Comparison of ENCODE assay signal across 22 mouse cellular contexts in the genomic region with DNA sequence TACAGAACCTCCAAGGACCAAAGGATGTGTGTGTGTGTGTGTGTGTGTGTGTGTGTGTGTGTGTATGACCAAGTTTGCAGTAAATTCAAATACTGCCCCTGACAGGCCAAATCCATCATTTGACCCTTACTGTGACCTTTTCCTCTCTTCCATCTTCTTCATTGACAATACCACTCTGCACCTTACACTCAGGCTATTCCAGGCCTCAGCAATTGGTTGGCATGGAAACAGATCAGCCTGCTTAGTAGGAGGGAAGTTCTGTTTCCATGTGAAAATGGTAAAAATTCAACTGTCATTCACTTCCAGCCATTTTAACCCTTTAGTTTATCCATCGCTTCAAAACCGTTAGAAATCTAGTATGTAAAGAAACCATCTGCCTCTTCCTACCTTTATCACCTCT.
DNase-seq lines count a peak whose midpoint lies in the region; ATAC-seq and TF ChIP-seq lines count a peak whose summit lies in the region.
"Had no signal": no experiment of that assay in that cellular context is flagged by ENCODE, and none has a peak within 500 bp of the region (broad histone marks: within the 10 kb centered on the region; RNA-seq: fewer than 3 reads in every experiment).

No protein-coding gene starts in this region.

- no peak overlapping the region for H3K4me2 ChIP-seq in forebrain, embryonic 12.5 days
- H3K4me2 ChIP-seq in forebrain, embryonic 15.5 days (replicated peaks): no peak overlapping the region
- H3K4me2 ChIP-seq in hindbrain, postnatal 0 days (ENCODE audit: low read depth, low read length): no peak overlapping the region
- H3K4me2 ChIP-seq in hindbrain, embryonic 13.5 days: no peak overlapping the region
- no peak overlapping the region for H3K4me2 ChIP-seq in midbrain, embryonic 16.5 days (ENCODE audit: low read length)
- no peak overlapping the region for H3K4me2 ChIP-seq in neural tube, embryonic 15.5 days
- H3K4me2 ChIP-seq: embryonic facial prominence, embryonic 13.5 days; midbrain, embryonic 12.5 days had no signal

- H3K36me3 ChIP-seq in forebrain, embryonic 12.5 days (replicated peaks): no peaks in the 10 kb centered on the region
- H3K36me3 ChIP-seq in forebrain, embryonic 15.5 days: no peaks in the 10 kb centered on the region
- no peaks in the 10 kb centered on the region for H3K36me3 ChIP-seq in hindbrain, postnatal 0 days (ENCODE audit: insufficient read depth, low read length)
- no peaks in the 10 kb centered on the region for H3K36me3 ChIP-seq in hindbrain, embryonic 13.5 days
- no peaks in the 10 kb centered on the region for H3K36me3 ChIP-seq in midbrain, embryonic 16.5 days (ENCODE audit: control insufficient read depth, insufficient read depth, low read length)
- no peaks in the 10 kb centered on the region for H3K36me3 ChIP-seq in neural tube, embryonic 15.5 days
- H3K36me3 ChIP-seq: embryonic facial prominence, embryonic 13.5 days; midbrain, embryonic 12.5 days had no signal

- TF ChIP-seq POLR2A in brain, embryonic 14.5 days (IDR thresholded peaks at IDR 0.05; ENCODE audit: borderline replicate concordance, extremely low read depth, insufficient read depth, insufficient read length, poor library complexity, severe bottlenecking): no peak

- no peak overlapping the region for H3K27ac ChIP-seq in forebrain, embryonic 12.5 days
- no peak overlapping the region for H3K27ac ChIP-seq in forebrain, embryonic 15.5 days (replicated peaks)
- H3K27ac ChIP-seq in hindbrain, postnatal 0 days: no peak overlapping the region
- H3K27ac ChIP-seq in hindbrain, embryonic 13.5 days: no peak overlapping the region
- H3K27ac ChIP-seq in midbrain, embryonic 16.5 days (ENCODE audit: low read length): no peak overlapping the region
- no peak overlapping the region for H3K27ac ChIP-seq in neural tube, embryonic 15.5 days (replicated peaks)
- H3K27ac ChIP-seq: embryonic facial prominence, embryonic 13.5 days; gastrocnemius, adult 2 months; kidney, postnatal 0 days; macrophage; midbrain, embryonic 12.5 days; stomach, postnatal 0 days had no signal

- H3K9ac ChIP-seq in forebrain, embryonic 12.5 days: no peak overlapping the region
- H3K9ac ChIP-seq in forebrain, embryonic 15.5 days (replicated peaks): no peak overlapping the region
- no peak overlapping the region for H3K9ac ChIP-seq in hindbrain, postnatal 0 days (replicated peaks; ENCODE audit: low read length)
- no peak overlapping the region for H3K9ac ChIP-seq in hindbrain, embryonic 13.5 days
- H3K9ac ChIP-seq in midbrain, embryonic 16.5 days (ENCODE audit: low read depth, low read length): no peak overlapping the region
- no peak overlapping the region for H3K9ac ChIP-seq in neural tube, embryonic 15.5 days (replicated peaks)
- H3K9ac ChIP-seq: embryonic facial prominence, embryonic 13.5 days; midbrain, embryonic 12.5 days had no signal

- H3K9me3 ChIP-seq in forebrain, embryonic 12.5 days: no peaks in the 10 kb centered on the region
- no peaks in the 10 kb centered on the region for H3K9me3 ChIP-seq in forebrain, embryonic 15.5 days
- no peaks in the 10 kb centered on the region for H3K9me3 ChIP-seq in hindbrain, postnatal 0 days (ENCODE audit: low read length)
- no peaks in the 10 kb centered on the region for H3K9me3 ChIP-seq in hindbrain, embryonic 13.5 days
- no peaks in the 10 kb centered on the region for H3K9me3 ChIP-seq in midbrain, embryonic 16.5 days (replicated peaks; ENCODE audit: control insufficient read depth, low read length, poor library complexity, severe bottlenecking)
- no peaks in the 10 kb centered on the region for H3K9me3 ChIP-seq in neural tube, embryonic 15.5 days (replicated peaks)
- H3K9me3 ChIP-seq: embryonic facial prominence, embryonic 13.5 days; midbrain, embryonic 12.5 days had no signal

- no peak overlapping the region for H3K4me3 ChIP-seq in forebrain, embryonic 12.5 days (replicated peaks)
- no peak overlapping the region for H3K4me3 ChIP-seq in forebrain, embryonic 15.5 days
- no peak overlapping the region for H3K4me3 ChIP-seq in hindbrain, postnatal 0 days (ENCODE audit: low read length)
- no peak overlapping the region for H3K4me3 ChIP-seq in hindbrain, embryonic 13.5 days
- no peak overlapping the region for H3K4me3 ChIP-seq in midbrain, embryonic 16.5 days (ENCODE audit: low read depth, low read length)
- H3K4me3 ChIP-seq in neural tube, embryonic 15.5 days (replicated peaks): no peak overlapping the region
- H3K4me3 ChIP-seq: embryonic facial prominence, embryonic 13.5 days; erythroblast, embryonic 14.5 days; gastrocnemius, adult 2 months; midbrain, embryonic 12.5 days had no signal

- no peaks in the 10 kb centered on the region for H3K27me3 ChIP-seq in forebrain, embryonic 12.5 days
- no peaks in the 10 kb centered on the region for H3K27me3 ChIP-seq in forebrain, embryonic 15.5 days
- no peaks in the 10 kb centered on the region for H3K27me3 ChIP-seq in hindbrain, postnatal 0 days (ENCODE audit: insufficient read depth, low read length)
- H3K27me3 ChIP-seq in hindbrain, embryonic 13.5 days: no peaks in the 10 kb centered on the region
- no peaks in the 10 kb centered on the region for H3K27me3 ChIP-seq in midbrain, embryonic 16.5 days (ENCODE audit: control insufficient read depth, insufficient read depth, low read depth, low read length)
- no peaks in the 10 kb centered on the region for H3K27me3 ChIP-seq in neural tube, embryonic 15.5 days (replicated peaks)
- H3K27me3 ChIP-seq: embryonic facial prominence, embryonic 13.5 days; midbrain, embryonic 12.5 days had no signal

- no peaks in the 10 kb centered on the region for H3K4me1 ChIP-seq in forebrain, embryonic 12.5 days
- H3K4me1 ChIP-seq in forebrain, embryonic 15.5 days: no peaks in the 10 kb centered on the region
- H3K4me1 ChIP-seq in hindbrain, postnatal 0 days (ENCODE audit: insufficient read depth, low read length): no peaks in the 10 kb centered on the region
- H3K4me1 ChIP-seq in hindbrain, embryonic 13.5 days (replicated peaks): no peaks in the 10 kb centered on the region
- H3K4me1 ChIP-seq in midbrain, embryonic 16.5 days (ENCODE audit: control insufficient read depth, insufficient read depth, low read length): peaks cover 5% of the 10 kb centered on the region
- H3K4me1 ChIP-seq in neural tube, embryonic 15.5 days: no peaks in the 10 kb centered on the region
- H3K4me1 ChIP-seq: embryonic facial prominence, embryonic 13.5 days; midbrain, embryonic 12.5 days had no signal

- WGBS in forebrain, embryonic 12.5 days: 93% methylated on average over 2 of the region's 2 CpGs
- 89% methylated on average over 2 of the region's 2 CpGs for WGBS in forebrain, embryonic 15.5 days
- WGBS in hindbrain, postnatal 0 days: 82% methylated on average over 2 of the region's 2 CpGs
- 80% methylated on average over 2 of the region's 2 CpGs for WGBS in hindbrain, embryonic 13.5 days
- 94% methylated on average over 2 of the region's 2 CpGs for WGBS in midbrain, embryonic 16.5 days
- 76% methylated on average over 2 of the region's 2 CpGs for WGBS in neural tube, embryonic 15.5 days

- TF ChIP-seq CTCF in hindbrain, postnatal 0 days (IDR thresholded peaks at IDR 0.05; ENCODE audit: low read depth): no peak
- no peak for TF ChIP-seq CTCF in brain, embryonic 14.5 days (IDR thresholded peaks at IDR 0.05; ENCODE audit: borderline replicate concordance, extremely low read depth, insufficient read depth, insufficient read length)

- DNase-seq in hindbrain, postnatal 0 days (ENCODE audit: low spot score): peak; percentile 27
- DNase-seq in brain, embryonic 14.5 days (ENCODE audit: low read depth): peak; percentile 51
- DNase-seq: adrenal gland, postnatal 25 days; cerebellum, adult 11-12 months; cerebellum, postnatal 14 days; gastrocnemius, adult 2 months; heart, postnatal 36 days; kidney, adult 2 months; layer of hippocampus, postnatal 36 days had no signal

- peak; percentile 55; the same call in 1 of the 2 replicates for ATAC-seq in forebrain, embryonic 12.5 days (ENCODE audit: low FRiP score)
- no peak for ATAC-seq in forebrain, embryonic 15.5 days (replicated peaks)
- no peak for ATAC-seq in hindbrain, postnatal 0 days
- no peak for ATAC-seq in hindbrain, embryonic 13.5 days (ENCODE audit: low FRiP score)
- ATAC-seq in midbrain, embryonic 16.5 days: peak; percentile 86; the same call in 1 of the 2 replicates
- ATAC-seq in neural tube, embryonic 15.5 days (ENCODE audit: low FRiP score): no peak
- ATAC-seq: CD4-positive, CD25-positive, alpha-beta regulatory T cell, adult 4 months; lung, postnatal 0 days had no signal

Comparison
In these comparisons a context has a peak if more than half of its experiments do, and no peak if none do; other contexts are left out.
1. ATAC-seq: peak in forebrain, embryonic 12.5 days (single experiment) and midbrain, embryonic 16.5 days (single experiment); none in forebrain, embryonic 15.5 days (single experiment), hindbrain, postnatal 0 days (single experiment), hindbrain, embryonic 13.5 days (single experiment) and neural tube, embryonic 15.5 days (single experiment).